Mouse (Mus musculus) cerebellum, adult 2 months (tissue): ENCODE data around the gene Eno1.

Experiments used
- CTCF ChIP-seq: fragments of 200-500 bp; IDR thresholded peaks from 2 replicates; pipeline ENCODE4 v1.5.1; 2011; ENCODE audit warnings: low read depth, mild to moderate bottlenecking, control low read depth, low read length, moderate library complexity, borderline replicate concordance; ENCODE audit not compliant: insufficient read depth
- POLR2A ChIP-seq: fragments of 200-500 bp; IDR thresholded peaks from 2 replicates; pipeline ENCODE4 v1.6.1; 2011; ENCODE audit warnings: low read length, control low read depth, borderline replicate concordance; ENCODE audit not compliant: insufficient read depth

GRCm38 (mm10) chr4:150225700-150226099, 10.8 kb upstream of the Eno1 start:
- TF ChIP-seq POLR2A, result no peak
- TF ChIP-seq CTCF, result no peak
